Mouse (Mus musculus) heart, embryonic 12.5 days (tissue): ENCODE data around the gene Gm37240. TPM values are rescaled to one million over a fixed set of nuclear protein-coding genes. Genes with fewer than 3 reads are reported as not detected.

Experiments used
- ATAC-seq: fragments of 200-750 bp; cut with Nextera tagmentation; 2 replicates; pipeline ENCODE4 v1.8.0; 2017; ENCODE audit warnings: moderate TSS enrichment, moderate library complexity; ENCODE audit not compliant: insufficient number of reproducible peaks, low FRiP score
- H3K27ac ChIP-seq: fragments of 300-500 bp; sonication (generic); 2 replicates; pipeline ENCODE4 v1.5.1; 2016; ENCODE audit warnings: mild to moderate bottlenecking, moderate library complexity; ENCODE audit not compliant: poor library complexity, severe bottlenecking
- H3K27me3 ChIP-seq: fragments of 300-500 bp; sonication (generic); replicated peaks from 2 replicates; pipeline ENCODE4 v1.6.1; 2016; ENCODE audit warnings: mild to moderate bottlenecking, moderate library complexity
- H3K36me3 ChIP-seq: fragments of 300-500 bp; sonication (generic); 2 replicates; pipeline ENCODE4 v1.6.1; 2016; ENCODE audit warnings: mild to moderate bottlenecking, moderate library complexity
- H3K4me1 ChIP-seq: fragments of 300-500 bp; sonication (generic); replicated peaks from 2 replicates; pipeline ENCODE4 v1.6.1; 2016; ENCODE audit warnings: mild to moderate bottlenecking
- H3K4me2 ChIP-seq: fragments of 300-500 bp; sonication (generic); 2 replicates; pipeline ENCODE4 v1.6.1; 2016; ENCODE audit warnings: mild to moderate bottlenecking, moderate library complexity
- H3K4me3 ChIP-seq: fragments of 300-500 bp; sonication (generic); 2 replicates; pipeline ENCODE4 v1.5.1; 2016; ENCODE audit warnings: mild to moderate bottlenecking
- H3K9ac ChIP-seq: fragments of 300-500 bp; sonication (generic); 2 replicates; pipeline ENCODE4 v1.6.1; 2016; ENCODE audit warnings: mild to moderate bottlenecking, moderate library complexity
- H3K9me3 ChIP-seq: fragments of 300-500 bp; sonication (generic); replicated peaks from 2 replicates; pipeline ENCODE4 v1.6.1; 2016; ENCODE audit warnings: mild to moderate bottlenecking, moderate library complexity
- WGBS: fragments of 180-500 bp; shearing (Covaris S2); methylation state at CpG from one replicate; pipeline ENCODE4 v1.1.7; 2016; 5-methylcytosine and 5-hydroxymethylcytosine counted together
- polyA plus RNA-seq: library from polyadenylated mRNA; unstranded; fragments of >200 nt; fragmentation: Nextera tagmentation; extraction: Ambion mirVana; gene quantifications from 2 replicates; pipeline ENCODE4 v1.2.1, GENCODE M21; 2016

Gene Gm37240
- polyA plus RNA-seq, 1 experiment from 2014 or later, result 4.6 TPM

- Histone ChIP-seq H3K4me3 (no peak overlapping the region), H3K36me3 (no peaks in the 10 kb centered on the region)
Observed at GRCm38 (mm10) chr3:84925229-84925628, 962.1 kb downstream of the Gm37240 start.

GRCm38 (mm10) chr3:84923670-84924069 is 963.6 kb downstream of the Gm37240 start:
- WGBS, result 82% methylated on average over 1 of the region's 1 CpGs
- H3K27ac ChIP-seq, result no peak overlapping the region
- no peak for ATAC-seq
- peaks cover 17% of the 10 kb centered on the region for H3K4me1 ChIP-seq
- H3K27me3 ChIP-seq, result no peaks in the 10 kb centered on the region
- H3K9ac ChIP-seq, result no peak overlapping the region
- H3K4me2 ChIP-seq, result no peak overlapping the region
- no peak overlapping the region for H3K4me3 ChIP-seq
- H3K9me3 ChIP-seq, result no peaks in the 10 kb centered on the region
- no peaks in the 10 kb centered on the region for H3K36me3 ChIP-seq

More at GRCm38 (mm10) chr3:84925229-84925628, 962.1 kb downstream of the Gm37240 start:
- WGBS, result 37% methylated on average over 4 of the region's 4 CpGs
- Histone ChIP-seq H3K4me1 (peaks cover 17% of the 10 kb centered on the region), H3K27ac (peak overlapping the region; percentile 52), H3K9ac (no peak overlapping the region), H3K27me3 (no peaks in the 10 kb centered on the region), H3K4me2 (peak overlapping the region; percentile 39), H3K9me3 (no peaks in the 10 kb centered on the region)
- ATAC-seq, result no peak

- no peak overlapping the region for H3K4me3 ChIP-seq
- no peak overlapping the region for H3K4me2 ChIP-seq
- H3K27ac ChIP-seq, result no peak overlapping the region
- H3K4me1 ChIP-seq, result peaks cover 17% of the 10 kb centered on the region
- no peaks in the 10 kb centered on the region for H3K27me3 ChIP-seq
- no peaks in the 10 kb centered on the region for H3K36me3 ChIP-seq
- H3K9ac ChIP-seq, result no peak overlapping the region
- 72% methylated on average over 1 of the region's 1 CpGs for WGBS
- no peak for ATAC-seq
- no peaks in the 10 kb centered on the region for H3K9me3 ChIP-seq
Observed at GRCm38 (mm10) chr3:84923256-84923655, 964.1 kb downstream of the Gm37240 start.

GRCm38 (mm10) chr3:84921704-84922420 is 965.5 kb downstream of the Gm37240 start:
- Histone ChIP-seq H3K36me3 (no peaks in the 10 kb centered on the region), H3K27me3 (no peaks in the 10 kb centered on the region), H3K4me2 (no peak overlapping the region), H3K9me3 (no peaks in the 10 kb centered on the region), H3K4me3 (no peak overlapping the region), H3K4me1 (peaks cover 14% of the 10 kb centered on the region), H3K9ac (no peak overlapping the region), H3K27ac (no peak overlapping the region)
- 66% methylated on average over 6 of the region's 6 CpGs for WGBS
- no peak for ATAC-seq

GRCm38 (mm10) chr3:84917903-84918679 is 969.2 kb downstream of the Gm37240 start:
- H3K9ac ChIP-seq, result no peak overlapping the region
- no peak overlapping the region for H3K4me2 ChIP-seq
- no peaks in the 10 kb centered on the region for H3K27me3 ChIP-seq
- no peaks in the 10 kb centered on the region for H3K9me3 ChIP-seq
- no peak for ATAC-seq
- H3K4me1 ChIP-seq, result peaks cover 3% of the 10 kb centered on the region
- no peak overlapping the region for H3K4me3 ChIP-seq
- H3K36me3 ChIP-seq, result no peaks in the 10 kb centered on the region
- no peak overlapping the region for H3K27ac ChIP-seq
- WGBS, result 70% methylated on average over 9 of the region's 9 CpGs

- ATAC-seq, result no peak
- Histone ChIP-seq H3K4me2 (no peak overlapping the region), H3K27me3 (no peaks in the 10 kb centered on the region), H3K36me3 (no peaks in the 10 kb centered on the region), H3K9me3 (no peaks in the 10 kb centered on the region), H3K4me1 (no peaks in the 10 kb centered on the region), H3K4me3 (no peak overlapping the region), H3K27ac (no peak overlapping the region), H3K9ac (no peak overlapping the region)
- 39% methylated on average over 1 of the region's 1 CpGs for WGBS
Observed at GRCm38 (mm10) chr3:84914284-84914683, 973.0 kb downstream of the Gm37240 start.

- Histone ChIP-seq H3K36me3 (0 out of 2 replicates have a peak, but pooled peaks cover 2% of the 10 kb centered on the region), H3K4me2 (no peak overlapping the region), H3K9ac (no peak overlapping the region), H3K4me3 (no peak overlapping the region), H3K27me3 (no peaks in the 10 kb centered on the region), H3K9me3 (no peaks in the 10 kb centered on the region), H3K27ac (no peak overlapping the region), H3K4me1 (0 out of 2 replicates have a peak, but pooled peaks cover 3% of the 10 kb centered on the region)
- no peak for ATAC-seq
- WGBS, result 14% methylated on average over 1 of the region's 1 CpGs
Observed at GRCm38 (mm10) chr3:84906528-84906927, 980.8 kb downstream of the Gm37240 start.

- Histone ChIP-seq H3K36me3 (no peaks in the 10 kb centered on the region; the same call in none of the 2 replicates), H3K9ac (no peak overlapping the region), H3K4me2 (no peak overlapping the region), H3K4me3 (no peak overlapping the region), H3K4me1 (no peaks in the 10 kb centered on the region), H3K27ac (no peak overlapping the region), H3K9me3 (no peaks in the 10 kb centered on the region), H3K27me3 (no peaks in the 10 kb centered on the region)
- WGBS, result 79% methylated on average over 8 of the region's 8 CpGs
- no peak for ATAC-seq
Observed at GRCm38 (mm10) chr3:84897952-84898351, 989.4 kb downstream of the Gm37240 start.

- no peaks in the 10 kb centered on the region for H3K27me3 ChIP-seq
- no peak overlapping the region for H3K4me3 ChIP-seq
- 77% methylated on average over 5 of the region's 5 CpGs for WGBS
- no peak overlapping the region for H3K27ac ChIP-seq
- H3K9ac ChIP-seq, result no peak overlapping the region
- H3K9me3 ChIP-seq, result no peaks in the 10 kb centered on the region
- no peak for ATAC-seq
- no peaks in the 10 kb centered on the region; the same call in 1 of the 2 replicates for H3K36me3 ChIP-seq
- no peaks in the 10 kb centered on the region for H3K4me1 ChIP-seq
- no peak overlapping the region for H3K4me2 ChIP-seq
Observed at GRCm38 (mm10) chr3:84890983-84891382, 996.3 kb downstream of the Gm37240 start.

- no peak for ATAC-seq
- Histone ChIP-seq H3K4me2 (no peak overlapping the region), H3K27ac (no peak overlapping the region), H3K27me3 (no peaks in the 10 kb centered on the region), H3K36me3 (no peaks in the 10 kb centered on the region; the same call in 1 of the 2 replicates), H3K4me3 (no peak overlapping the region), H3K9me3 (no peaks in the 10 kb centered on the region), H3K9ac (no peak overlapping the region), H3K4me1 (no peaks in the 10 kb centered on the region; the same call in 1 of the 2 replicates)
- 59% methylated on average over 1 of the region's 1 CpGs for WGBS
Observed at GRCm38 (mm10) chr3:84889648-84890047, 997.7 kb downstream of the Gm37240 start.

- H3K9me3 ChIP-seq, result no peaks in the 10 kb centered on the region
- peaks cover 19% of the 10 kb centered on the region for H3K4me1 ChIP-seq
- no peak overlapping the region for H3K4me3 ChIP-seq
- H3K9ac ChIP-seq, result no peak overlapping the region
- ATAC-seq, result peak; percentile 57
- no peaks in the 10 kb centered on the region for H3K36me3 ChIP-seq
- peak overlapping the region; percentile 22; the same call in 1 of the 2 replicates for H3K4me2 ChIP-seq
- H3K27me3 ChIP-seq, result no peaks in the 10 kb centered on the region
- WGBS, result 34% methylated on average over 11 of the region's 11 CpGs
- H3K27ac ChIP-seq, result no peak overlapping the region
Observed at GRCm38 (mm10) chr3:84883817-84884483, 1003.4 kb downstream of the Gm37240 start.
